19 mouse cellular contexts compared by ENCODE assay signal in the genomic region with DNA sequence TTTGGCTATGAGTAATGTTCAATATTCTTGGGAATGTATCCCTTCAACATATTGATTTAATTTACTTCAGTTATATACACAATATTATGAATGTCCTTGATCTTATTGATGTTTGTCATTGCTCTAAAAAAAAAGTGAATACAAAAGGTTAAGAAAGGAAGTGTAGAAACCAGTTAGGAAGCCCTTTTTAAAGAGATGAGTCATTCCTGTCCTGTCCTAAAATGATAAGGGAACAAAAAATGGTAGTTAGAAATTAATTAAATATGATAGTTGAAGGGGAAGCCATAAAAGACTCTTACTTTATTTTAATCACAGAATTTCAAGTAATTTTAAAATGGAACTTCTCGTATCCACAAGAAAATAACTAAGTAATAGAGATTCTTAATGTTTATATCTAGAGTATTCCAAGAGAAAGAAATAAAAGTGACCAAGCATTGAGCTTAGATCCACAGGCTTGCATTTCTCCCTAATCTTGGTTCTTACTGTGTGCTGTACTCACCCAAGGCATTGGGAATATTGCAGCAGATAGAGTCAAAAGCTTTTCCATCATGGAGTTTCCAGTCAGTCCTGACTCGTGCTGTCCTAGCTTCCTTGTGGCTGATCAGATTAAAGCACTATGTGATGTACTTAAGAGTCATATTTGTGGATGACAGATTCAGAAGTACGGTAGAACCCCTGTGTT.
DNase-seq lines count a peak whose midpoint lies in the region; ATAC-seq and TF ChIP-seq lines count a peak whose summit lies in the region.
"Had no signal": no experiment of that assay in that cellular context is flagged by ENCODE, and none has a peak within 500 bp of the region (broad histone marks: within the 10 kb centered on the region; RNA-seq: fewer than 3 reads in every experiment).

No protein-coding gene starts in this region.

- no peak for TF ChIP-seq RAD21 in MEL (IDR thresholded peaks at IDR 0.05; ENCODE audit: low read depth, low read length)

- peak; percentile 92 to 94 for TF ChIP-seq EP300 in MEL (IDR thresholded peaks at IDR 0.05; ENCODE audit: low read depth in 1 of 2, low read length in 2 of 2)

- H3K9ac ChIP-seq in MEL (ENCODE audit: control insufficient read depth, low read depth, low read length, poor library complexity, severe bottlenecking), result no peak overlapping the region
- H3K9ac ChIP-seq: embryonic facial prominence, embryonic 12.5 days; forebrain, embryonic 13.5 days; forebrain, embryonic 15.5 days; forebrain, postnatal 0 days had no signal

- peaks cover 10 to 11% of the 10 kb centered on the region in 2 experiments for H3K4me1 ChIP-seq in MEL (ENCODE audit: control insufficient read depth in 1 of 2, insufficient read depth in 2 of 2, low read length in 2 of 2)
- H3K4me1 ChIP-seq: embryonic facial prominence, embryonic 12.5 days; forebrain, embryonic 13.5 days; forebrain, embryonic 15.5 days had no signal

- no peaks in the 10 kb centered on the region for H3K9me3 ChIP-seq in MEL (replicated peaks; ENCODE audit: insufficient read depth, low read length)
- H3K9me3 ChIP-seq: embryonic facial prominence, embryonic 10.5 days; embryonic facial prominence, embryonic 12.5 days; forebrain, embryonic 13.5 days; forebrain, embryonic 15.5 days had no signal

- peaks cover 0 to 15% of the 10 kb centered on the region in 2 experiments; a peak in 2 of 4 replicates for H3K36me3 ChIP-seq in MEL (ENCODE audit: control insufficient read depth in 1 of 2, insufficient read depth in 2 of 2, low read length in 2 of 2)
- H3K36me3 ChIP-seq: embryonic facial prominence, embryonic 10.5 days; embryonic facial prominence, embryonic 12.5 days; forebrain, embryonic 15.5 days had no signal

- H3K27me3 ChIP-seq in MEL (ENCODE audit: control insufficient read depth in 1 of 2, insufficient read depth in 2 of 2, low read length in 2 of 2), result no peaks in the 10 kb centered on the region
- H3K27me3 ChIP-seq: embryonic facial prominence, embryonic 12.5 days; forebrain, embryonic 13.5 days; forebrain, embryonic 15.5 days had no signal

- H3K27ac ChIP-seq in MEL (ENCODE audit: control insufficient read depth, low read depth, low read length), result peak overlapping the region; percentile 90
- H3K27ac ChIP-seq: embryonic facial prominence, embryonic 10.5 days; embryonic facial prominence, embryonic 12.5 days; forebrain, embryonic 13.5 days; forebrain, embryonic 15.5 days had no signal

- no peak overlapping the region for H3K4me3 ChIP-seq in MEL (ENCODE audit: control insufficient read depth in 1 of 2, insufficient read depth in 1 of 2, low read depth in 2 of 2, low read length in 2 of 2)
- H3K4me3 ChIP-seq: embryonic facial prominence, embryonic 10.5 days; embryonic facial prominence, embryonic 12.5 days; forebrain, embryonic 13.5 days; forebrain, embryonic 15.5 days had no signal

- no peaks in the 10 kb centered on the region for H3K79me2 ChIP-seq in MEL (ENCODE audit: control insufficient read depth, insufficient read depth, low read length, poor library complexity)

- ATAC-seq in CD4-positive, CD25-positive, alpha-beta regulatory T cell, adult 4 months, result no peak
- ATAC-seq: forebrain, embryonic 13.5 days; forebrain, embryonic 15.5 days; forebrain, postnatal 0 days had no signal

- DNase-seq in 416B (ENCODE audit: low read depth) (peak; percentile 76), MEL (ENCODE audit: low read depth, low spot score) (peak; percentile 63)
- DNase-seq in c-Kit-positive CD71-positive TER-119-positive erythroid progenitor cells, embryonic 14.5 days (ENCODE audit: low spot score), result peak; percentile 0
- DNase-seq in layer of hippocampus, adult 8-10 months (ENCODE audit: low spot score in 2 of 2), result no peak
- DNase-seq: adrenal gland, adult 2 months; adrenal gland, postnatal 10 days; adrenal gland, postnatal 25 days; B cell, adult 2 months; cerebellum, adult 11-12 months; cerebellum, adult 2 months; cerebellum, adult 9-10 months; cerebellum, postnatal 10 days; cerebellum, postnatal 25 days; forebrain, postnatal 0 days had no signal

- TF ChIP-seq POLR2A in MEL (IDR thresholded peaks at IDR 0.05; ENCODE audit: control insufficient read depth in 1 of 2, insufficient read depth in 1 of 2, low read depth in 1 of 2, low read length in 2 of 2, poor library complexity in 1 of 2), result no peak

- no peak for TF ChIP-seq CTCF in MEL (IDR thresholded peaks at IDR 0.05 in 2 of 3, conservative IDR thresholded peaks at IDR 0.05 in 1 of 3; ENCODE audit: control insufficient read depth in 1 of 3, insufficient read depth in 1 of 3, low read depth in 2 of 3, low read length in 3 of 3, poor library complexity in 1 of 3, severe bottlenecking in 1 of 3)

TF ChIP-seq in MEL, 35 proteins besides CTCF, POLR2A, EP300 and RAD21:
- peak; percentile 53; the same call in 1 of the 2 replicates for TF ChIP-seq MYB (IDR thresholded peaks at IDR 0.05; ENCODE audit: low read depth, low read length)
- peak; percentile 49 for TF ChIP-seq TAL1 (IDR thresholded peaks at IDR 0.05; ENCODE audit: low read length)
- peak; percentile 88 for TF ChIP-seq JUND (IDR thresholded peaks at IDR 0.05; ENCODE audit: low read depth, low read length)
- TF ChIP-seq ZNF384 (IDR thresholded peaks at IDR 0.05; ENCODE audit: low read depth, low read length), result peak; percentile 83
- peak; percentile 72 for TF ChIP-seq TCF12 (IDR thresholded peaks at IDR 0.05; ENCODE audit: low read depth, low read length)
- TF ChIP-seq TBP (IDR thresholded peaks at IDR 0.05; ENCODE audit: low read depth, low read length), result no peak
- no peak for TF ChIP-seq CHD2 (IDR thresholded peaks at IDR 0.05; ENCODE audit: low read length)
- TF ChIP-seq ETS1 (IDR thresholded peaks at IDR 0.05; ENCODE audit: low read depth, low read length), result peak; percentile 33; the same call in 1 of the 2 replicates
- TF ChIP-seq GATA1 (IDR thresholded peaks at IDR 0.05; ENCODE audit: low read depth, low read length), result peak; percentile 75

Comparison
In these comparisons a context has a peak if more than half of its experiments do, and no peak if none do; other contexts are left out.
1. DNase-seq: peak in 416B (single experiment), MEL (single experiment) and c-Kit-positive CD71-positive TER-119-positive erythroid progenitor cells, embryonic 14.5 days (single experiment); none in layer of hippocampus, adult 8-10 months (0 of 2).